Mouse (Mus musculus) embryo, embryonic 9.5 days (tissue): ENCODE measurements around the gene Tmed2.
"Not testable (repeated sequence)": the region's sequence is repeated elsewhere in the genome, so short reads cannot be mapped to it uniquely, and the experiment has no call there.

ENCODE experiments used
- DNase-seq: peaks from one replicate; pipeline ENCODE4 v3.0.0-alpha.2; 2017; ENCODE audit errors: extremely low spot score

Tmed2 gene

DNA sequence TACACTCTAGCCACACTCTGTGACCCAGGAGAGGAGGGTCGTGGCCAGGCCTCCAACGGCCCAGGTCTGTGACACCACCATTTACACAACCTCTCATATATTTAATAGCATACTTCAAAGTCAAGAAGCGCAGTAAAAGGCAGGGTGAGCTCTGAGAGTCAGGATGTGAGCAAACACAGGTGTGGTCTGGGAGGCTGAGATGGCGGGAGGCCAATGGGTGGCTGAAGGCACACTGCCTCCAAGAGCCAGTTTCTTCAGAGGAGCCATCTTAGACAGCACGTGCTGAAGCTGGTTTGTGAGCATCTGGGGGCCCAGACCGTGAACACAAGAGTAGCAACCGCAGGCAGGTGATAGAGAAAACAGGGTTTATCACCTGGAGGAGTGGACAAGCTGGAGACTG is 35.0 kb downstream of the Tmed2 start:
- DNase-seq: no peak

DNA sequence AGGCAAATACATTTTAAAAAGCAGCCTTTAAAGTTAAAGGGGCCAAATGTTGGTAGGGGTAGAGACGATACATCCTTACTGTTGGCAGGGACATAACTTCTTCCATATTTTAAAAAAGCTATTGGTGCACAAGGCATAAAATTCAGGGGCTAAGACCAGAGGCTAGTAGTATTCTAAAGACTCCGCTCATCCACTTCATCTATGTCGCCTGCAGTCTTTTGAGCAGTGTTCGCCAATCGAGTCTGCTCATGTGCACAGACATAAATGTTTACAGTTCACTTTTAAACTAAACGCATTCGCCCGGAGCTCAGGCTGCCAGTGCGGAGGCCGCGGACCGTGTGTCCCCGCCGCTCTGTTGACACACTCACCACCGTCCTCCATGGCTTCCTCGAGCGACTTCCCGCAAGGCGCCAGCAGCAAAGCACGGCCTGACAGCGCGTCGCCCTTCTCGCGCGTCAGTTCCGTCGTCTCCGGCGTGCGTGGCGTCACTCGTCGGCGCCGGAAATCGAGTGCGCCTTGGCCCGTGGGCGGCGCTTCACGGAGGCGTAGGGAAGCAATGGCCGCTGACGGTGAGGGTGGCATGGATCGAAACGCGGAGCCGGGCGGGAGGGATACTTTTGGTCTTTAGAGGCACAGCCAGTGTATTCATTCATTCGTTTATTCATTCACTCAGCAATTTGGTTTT is 38.3 kb downstream of the Tmed2 start, which contains the start of the genes Eif2b1 and Gtf2h3:
Eif2b1 (minus strand) TSS at position 499 of the 685 bp plus-strand sequence.
Gtf2h3 (plus strand) TSS at position 508 of the 685 bp plus-strand sequence.
- DNase-seq: peak; percentile 92

DNA sequence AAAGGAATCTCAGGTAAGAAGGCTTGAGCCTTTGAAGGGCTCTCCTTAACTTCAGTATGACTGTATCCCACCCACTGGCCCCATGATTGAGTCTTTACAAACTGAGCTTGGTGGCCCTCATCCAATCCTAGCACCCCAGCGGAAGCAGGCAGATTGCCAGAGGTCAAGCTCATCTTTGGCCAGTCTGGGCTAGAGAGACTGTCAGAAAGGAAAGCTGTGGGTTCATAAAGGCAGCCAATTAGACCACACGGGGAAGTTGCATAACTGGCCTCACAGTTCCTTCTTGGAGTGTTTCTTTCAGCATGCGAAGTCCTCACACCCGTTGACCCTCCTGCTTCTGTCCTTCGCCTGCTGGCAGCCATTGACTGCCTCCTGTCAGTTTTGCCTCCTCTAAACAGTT is 42.0 kb downstream of the Tmed2 start:
- no peak for DNase-seq

DNA sequence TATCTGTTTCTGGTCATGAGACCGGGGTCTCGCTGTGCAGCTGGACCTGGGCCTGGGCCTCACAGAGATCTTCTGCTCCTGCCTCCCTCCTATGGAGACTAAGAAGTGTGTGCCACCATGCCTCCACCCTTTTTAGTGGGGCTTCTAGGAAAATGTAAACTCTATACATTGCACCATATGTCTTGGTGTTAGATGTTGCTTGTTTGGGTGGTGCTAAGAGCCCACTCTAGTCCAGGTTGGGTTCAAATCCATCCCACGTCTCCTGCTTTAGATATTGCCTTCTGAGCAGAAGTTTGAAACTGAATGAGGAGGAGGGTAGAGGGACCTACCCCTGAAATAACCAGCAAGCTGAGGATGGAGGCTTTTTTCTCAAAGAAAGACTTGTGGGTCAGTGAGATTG is 52.3 kb downstream of the Tmed2 start:
- DNase-seq: no peak

DNA sequence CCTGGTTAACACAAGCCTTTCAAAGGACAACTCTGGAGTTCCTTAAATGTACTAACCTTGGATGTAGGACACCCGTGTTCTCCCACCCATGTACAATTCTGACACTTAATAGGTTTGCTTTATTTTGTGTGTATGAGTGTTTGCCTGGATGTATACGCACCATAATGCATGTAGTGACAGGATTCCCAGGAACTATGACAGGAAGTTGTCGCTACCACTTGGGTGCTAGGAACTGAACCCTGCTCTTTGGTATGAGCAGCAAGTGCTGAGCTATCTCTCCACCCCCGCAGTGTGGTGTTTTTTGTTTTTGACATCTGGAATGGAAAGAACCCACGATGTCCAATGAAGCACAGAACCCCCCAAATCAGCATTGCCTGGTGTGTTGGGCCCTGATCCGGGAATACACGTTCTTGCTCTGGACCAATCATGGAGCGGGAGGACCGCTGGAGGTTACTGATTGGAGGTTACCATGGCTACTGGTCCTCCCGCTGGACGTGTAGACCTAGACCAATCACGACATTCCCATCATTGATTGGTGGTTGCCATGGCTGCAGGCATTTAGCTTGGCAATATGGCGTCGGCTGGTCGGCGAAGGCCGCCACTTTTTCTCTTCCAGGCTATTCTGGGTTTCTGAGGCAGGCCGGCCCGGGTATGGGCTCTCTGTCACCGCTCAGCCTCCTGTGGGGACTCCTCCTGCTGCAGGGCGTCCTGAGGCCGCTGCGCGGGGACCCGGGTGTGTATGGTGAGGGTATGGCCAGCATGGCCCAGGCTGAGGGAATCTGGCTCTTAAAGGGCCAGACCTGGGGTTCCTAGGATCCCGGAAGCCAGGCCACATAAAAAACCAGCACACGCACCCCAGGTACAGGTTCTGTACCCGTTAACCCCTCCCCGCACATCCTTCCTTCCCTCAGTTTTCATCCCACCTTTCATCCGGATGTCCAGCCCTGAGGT is 58.0 kb downstream of the Tmed2 start:
- peak; percentile 89 for DNase-seq

DNA sequence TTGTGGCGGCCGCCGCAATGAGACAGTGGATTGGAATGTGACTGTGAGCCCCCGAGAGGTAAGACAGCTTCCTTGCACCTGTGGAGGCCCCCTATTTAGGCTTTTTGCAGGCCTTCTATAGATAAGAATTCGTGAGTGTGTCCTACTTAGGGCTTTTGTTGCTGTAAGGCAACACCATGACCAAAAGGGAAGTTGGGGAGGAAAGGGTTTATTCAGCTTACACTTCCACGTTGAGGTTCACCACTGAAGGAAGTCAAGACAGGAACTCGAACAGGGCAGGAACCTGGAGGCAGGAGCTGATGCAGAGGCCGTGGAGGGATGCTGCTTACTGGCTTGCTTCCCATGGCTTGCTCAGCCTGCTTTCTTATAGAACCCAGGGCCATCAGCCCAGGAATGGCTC is 59.2 kb downstream of the Tmed2 start:
- DNase-seq: not testable (repeated sequence)
